Mouse (Mus musculus): ENCODE results near the gene Rab6b.
A peak's percentile ranks its signal among the peaks of the same experiment; 100 is the strongest.

The Rab6b gene

DNA sequence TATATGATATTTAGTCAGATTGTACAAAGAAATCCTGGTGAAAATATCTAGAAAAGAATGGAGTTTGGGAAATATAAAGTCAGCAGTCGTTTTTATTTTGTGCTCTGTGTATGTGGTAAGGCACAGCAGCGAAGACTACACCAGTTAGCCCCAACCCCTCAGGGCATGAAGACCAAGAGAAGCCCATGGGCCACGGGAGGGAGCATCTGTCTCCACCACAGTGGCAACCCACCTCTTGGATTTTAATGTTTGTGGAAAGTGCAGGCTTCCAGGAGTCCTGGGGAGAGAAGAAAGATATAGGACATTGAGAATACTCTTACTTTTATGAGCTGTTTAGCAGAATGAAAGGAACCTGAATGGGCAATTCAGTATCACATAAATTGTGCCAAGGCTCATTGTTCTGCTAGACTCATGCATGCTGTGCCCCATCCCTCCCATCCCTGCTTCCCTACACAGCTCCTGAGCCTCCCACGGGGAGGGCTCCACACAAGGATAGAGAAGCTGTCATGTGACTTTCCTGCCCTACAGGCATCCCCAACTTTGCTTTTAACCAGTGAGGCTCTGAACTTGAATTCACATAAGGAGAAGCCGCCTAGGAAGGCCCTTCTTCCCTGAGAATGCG is 97.3 kb downstream of the Rab6b start:
- DNase-seq, result no peak

DNA sequence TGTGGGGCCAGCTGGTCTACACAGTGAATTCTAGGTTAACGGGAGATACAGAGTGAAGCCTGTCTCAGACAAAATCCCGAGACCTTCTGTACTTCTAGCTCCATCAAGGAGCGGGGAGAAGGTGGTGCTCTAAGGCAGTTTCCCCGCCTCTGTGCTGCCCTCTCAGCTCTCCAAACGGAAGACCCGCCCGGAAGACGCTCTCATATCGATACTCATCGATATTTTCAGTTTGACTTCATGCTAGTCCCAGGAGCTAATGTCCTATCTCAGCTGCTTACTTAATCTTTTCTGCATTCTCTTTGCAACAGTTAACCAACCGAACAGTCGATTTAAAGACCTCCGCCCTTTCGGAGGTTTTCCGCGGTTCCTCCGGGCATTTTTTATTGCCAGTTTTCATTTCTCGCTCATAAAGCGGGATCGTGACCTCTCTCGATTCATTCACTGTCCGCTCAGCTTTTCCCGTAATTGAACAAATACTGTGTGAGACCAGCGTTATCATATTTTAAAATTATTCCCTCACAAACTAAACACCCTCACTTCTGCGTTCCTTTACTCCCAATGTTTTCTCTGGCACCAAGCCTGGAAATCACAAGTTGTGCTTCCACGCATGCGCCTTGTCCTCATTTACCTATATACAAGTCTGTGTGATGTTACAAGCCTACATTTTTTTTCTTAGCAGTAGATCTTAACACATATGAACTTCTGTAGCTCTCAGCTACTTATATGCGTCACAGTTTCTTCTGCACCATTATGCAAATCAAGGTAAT is 101.2 kb downstream of the Rab6b start:
- DNase-seq, result no peak

DNA sequence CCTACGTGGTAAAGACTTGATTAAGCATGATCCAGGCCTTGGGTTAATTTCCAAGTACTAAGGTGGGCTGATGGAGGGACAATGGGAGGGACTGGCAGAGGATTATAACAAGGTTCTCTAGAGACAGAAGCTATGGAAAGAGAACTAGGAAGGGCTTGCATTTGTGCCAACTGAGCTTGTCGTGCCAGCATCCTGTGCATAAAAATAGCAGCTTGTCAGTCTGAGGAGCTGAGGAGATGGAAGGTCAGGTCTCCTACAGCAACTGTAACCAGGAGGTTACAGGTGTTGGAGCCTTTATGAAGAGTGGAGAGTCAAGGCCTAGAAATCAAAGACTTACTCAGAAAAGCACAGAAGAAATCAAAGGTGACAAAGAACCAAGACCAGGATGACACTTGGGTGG is 102.0 kb downstream of the Rab6b start:
- no peak for DNase-seq

DNA sequence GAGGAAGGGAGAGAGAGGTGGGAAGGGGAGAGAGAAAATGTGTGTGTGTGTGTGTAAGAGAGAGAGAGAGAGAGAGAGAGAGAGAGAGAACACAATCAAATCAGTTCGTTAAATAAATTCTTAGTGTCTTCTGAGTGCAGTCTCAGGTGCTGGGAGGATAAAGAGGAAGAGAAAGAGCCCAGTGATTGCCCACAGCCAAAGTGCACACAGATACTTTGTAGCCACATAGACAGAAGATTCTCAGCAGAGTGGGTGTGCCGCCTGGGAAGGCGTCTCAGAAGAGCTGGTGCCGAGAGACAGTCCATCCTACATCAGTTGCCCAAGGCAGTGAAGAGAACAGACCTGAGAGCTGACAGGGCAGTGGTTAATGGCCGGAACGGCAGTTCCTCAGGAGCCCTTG is 102.7 kb downstream of the Rab6b start:
- no peak for DNase-seq

- DNase-seq, result no peak
These were observed 113.1 kb downstream of the Rab6b start for GRCm38 (mm10) chr9:103224721-103225120.

DNA sequence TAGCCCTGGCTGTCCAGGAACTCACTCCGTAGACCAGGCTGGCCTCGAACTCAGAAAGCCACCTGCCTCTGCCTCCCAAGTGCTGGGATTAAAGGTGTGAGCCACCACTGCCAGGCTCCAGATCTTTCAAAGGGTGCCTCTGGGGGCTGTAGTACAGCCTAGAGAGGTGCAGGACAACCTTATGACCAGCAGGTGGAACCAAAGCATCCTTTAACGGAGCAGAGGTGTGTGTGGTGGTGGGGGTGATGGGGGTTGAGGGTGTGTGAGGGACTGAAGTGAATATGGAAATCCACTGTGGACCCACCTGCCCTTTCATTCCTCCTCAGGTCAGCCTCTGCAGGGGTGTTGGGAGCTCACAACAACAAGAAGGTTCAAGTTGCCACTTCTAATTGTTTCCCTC is 113.9 kb downstream of the Rab6b start:
- peak in 1 of 2 experiments; percentile 19 for DNase-seq

DNA sequence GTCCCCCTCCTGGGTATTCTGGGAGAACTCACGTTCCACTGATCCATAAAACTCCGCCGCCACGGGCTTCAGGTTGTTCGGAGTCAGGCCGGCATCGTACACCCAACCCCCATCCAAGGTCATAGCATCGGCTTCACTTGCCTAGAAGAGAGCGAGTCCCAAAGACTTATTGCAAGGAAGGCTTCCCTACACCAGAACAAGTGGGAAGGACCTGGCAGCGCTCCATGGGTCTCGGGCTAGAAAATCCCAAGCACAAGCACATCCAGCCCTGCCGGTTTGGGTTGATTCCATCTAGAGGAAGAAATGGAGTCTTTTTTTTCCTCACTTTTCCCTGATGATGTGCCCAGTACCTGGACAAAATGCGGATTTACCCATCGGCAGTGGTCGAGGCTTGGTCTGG is 115.2 kb downstream of the Rab6b start:
- no peak for DNase-seq

- no peak for DNase-seq
These were observed 116.2 kb downstream of the Rab6b start for GRCm38 (mm10) chr9:103227760-103228159.

DNA sequence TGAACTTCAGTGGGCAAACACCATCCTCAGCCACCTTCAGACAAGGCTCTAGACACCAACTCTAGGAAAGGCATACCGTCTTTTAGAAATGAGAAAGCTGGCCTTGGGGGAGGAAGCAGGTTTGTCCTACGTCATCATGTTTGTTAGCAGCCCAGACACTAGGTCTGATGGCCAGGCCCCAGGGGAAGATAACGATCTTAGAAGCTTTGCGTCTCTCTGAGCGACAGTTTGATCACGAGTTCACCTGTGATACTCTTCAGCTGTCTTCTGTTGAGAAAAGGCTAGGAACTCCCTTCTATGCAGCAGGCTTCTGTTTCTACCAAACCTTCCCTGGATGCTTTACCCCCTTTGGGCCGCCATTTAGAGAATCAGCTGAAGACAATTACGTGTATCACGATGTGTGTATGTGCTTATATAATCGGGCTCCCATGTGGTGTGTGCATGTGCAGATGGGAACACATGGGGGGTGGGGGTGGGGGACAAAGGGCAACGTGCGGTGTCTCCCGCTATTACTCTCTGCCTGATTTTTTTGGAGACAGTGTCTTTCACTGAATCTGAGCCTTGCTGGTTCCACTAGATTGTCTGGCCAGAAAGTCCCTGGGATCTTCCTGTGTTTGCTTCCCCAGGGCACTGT is 116.9 kb downstream of the Rab6b start:
- DNase-seq, result no peak

DNA sequence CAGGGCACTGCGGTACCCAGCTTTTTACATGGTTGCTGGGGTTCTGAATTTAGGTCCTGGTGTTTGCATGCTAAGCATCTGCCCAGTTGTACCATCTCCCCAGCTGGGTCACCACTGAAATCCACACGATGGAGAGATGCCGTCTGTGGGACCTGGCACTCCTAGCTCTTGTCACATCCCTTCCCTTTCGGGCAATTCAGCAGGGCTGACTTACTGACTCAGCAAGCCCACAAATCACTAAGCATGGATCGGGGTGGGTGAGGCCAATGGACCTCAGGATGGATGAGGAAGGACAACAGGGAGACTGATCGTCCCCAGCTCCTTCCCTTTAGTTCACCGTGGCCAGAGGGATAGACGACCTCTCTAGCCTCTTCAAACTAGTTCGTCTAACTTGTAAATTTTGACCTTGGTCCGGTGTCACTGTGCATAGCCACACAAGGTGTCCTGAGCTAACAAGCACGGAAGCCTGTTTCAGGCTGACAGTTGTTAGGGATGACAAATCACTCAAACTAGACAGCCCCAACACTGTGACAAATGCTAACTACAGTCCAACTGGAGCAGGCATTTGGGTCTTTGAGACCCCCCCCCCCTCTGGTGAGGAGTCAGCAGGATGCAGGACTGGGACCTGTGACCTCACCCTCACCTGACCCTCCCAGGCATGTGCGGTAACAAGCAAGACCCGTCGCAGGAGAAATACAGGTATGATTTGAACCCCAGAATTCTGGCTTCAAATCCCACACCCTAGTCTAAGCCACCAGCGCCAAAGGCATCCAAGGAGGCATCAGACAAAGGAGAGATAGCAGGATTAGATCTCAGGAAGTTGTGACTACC is 117.7 kb downstream of the Rab6b start:
- no peak for DNase-seq

- no peak for DNase-seq
These were observed 118.8 kb downstream of the Rab6b start, which contains the start of the genes Gm20425 and Trf for GRCm38 (mm10) chr9:103230151-103230951. TSS of gene Gm20425 (minus strand) at chr9:103230307. TSS of gene Trf (minus strand) at chr9:103230444.

- no peak for DNase-seq
These were observed 120.8 kb downstream of the Rab6b start for GRCm38 (mm10) chr9:103232232-103233005.

GRCm38 (mm10) chr9:103233006-103233395 is 121.4 kb downstream of the Rab6b start:
- peak; percentile 31 to 41 for DNase-seq

DNA sequence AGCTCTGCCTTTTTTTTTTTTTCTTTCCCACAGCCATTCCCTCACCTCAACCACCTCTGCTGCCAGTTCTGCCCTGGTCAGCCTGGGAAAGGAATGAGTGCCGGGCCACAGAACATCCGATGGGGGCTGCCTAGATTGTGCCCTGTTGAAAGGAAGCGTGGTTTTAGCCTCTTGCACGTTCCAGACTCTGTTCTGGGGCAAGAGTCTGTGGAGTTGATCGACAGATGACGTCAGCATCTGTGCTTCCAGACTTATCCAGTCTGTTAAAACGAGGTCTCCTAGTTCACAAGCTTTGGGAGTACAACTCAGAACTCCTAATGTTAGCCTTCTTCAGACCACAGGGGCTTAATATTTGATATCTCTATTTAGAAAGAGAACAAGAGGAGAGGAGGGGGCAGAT is 122.5 kb downstream of the Rab6b start:
- DNase-seq, result no peak

GRCm38 (mm10) chr9:103234565-103235165 is 123.1 kb downstream of the Rab6b start:
- DNase-seq, result no peak

Data from thymus, adult 18-20 months (tissue).